Mouse (Mus musculus) lung, postnatal 0 days (tissue): ENCODE results near the gene Txndc11.

Experiments used
- CTCF ChIP-seq: IDR thresholded peaks from 2 replicates; pipeline ENCODE4 v1.5.1; 2016; ENCODE audit warnings: antibody characterized with exemption, mild to moderate bottlenecking
- EP300 ChIP-seq: IDR thresholded peaks from 2 replicates; pipeline ENCODE4 v1.6.1; 2016; ENCODE audit warnings: antibody characterized with exemption, mild to moderate bottlenecking, control low read depth

DNA sequence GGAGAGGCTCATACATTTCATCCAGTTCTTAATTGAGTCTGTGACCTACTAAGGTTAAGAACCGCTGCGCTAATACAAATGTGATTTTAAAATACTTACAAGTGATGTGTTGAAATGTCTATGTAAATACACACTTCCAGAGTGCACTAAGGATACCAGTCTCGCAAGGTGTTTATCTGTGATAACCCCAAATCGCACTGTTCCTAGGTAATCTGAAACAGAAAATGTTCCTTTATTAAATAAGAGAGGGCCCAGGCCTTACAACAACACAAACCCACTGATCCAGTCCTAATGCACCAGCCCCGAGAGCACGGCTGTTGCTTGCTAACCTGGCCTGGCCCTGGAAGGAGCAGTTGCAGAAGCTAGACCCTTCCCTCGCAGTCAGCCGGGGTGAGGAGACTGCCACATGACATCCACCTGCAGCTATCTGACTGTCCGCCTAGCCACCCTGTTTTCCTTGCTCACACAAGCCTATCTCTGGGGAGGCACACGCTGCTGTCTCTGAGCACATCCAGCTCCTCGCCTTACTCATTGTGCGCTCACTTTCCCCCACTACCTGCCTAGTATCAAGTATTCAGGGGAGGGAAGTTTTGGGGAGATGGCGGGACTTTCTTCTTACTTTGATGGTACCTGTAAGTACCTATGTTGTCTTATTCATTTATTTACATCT lies 40.6 kb downstream of the Txndc11 start:
- TF ChIP-seq EP300 (no peak), CTCF (no peak)
